Mouse (Mus musculus): ENCODE results near the gene Magi2.
"Not testable (repeated sequence)": the region's sequence is repeated elsewhere in the genome, so short reads cannot be mapped to it uniquely, and the experiment has no call there.

Magi2 gene

DNA sequence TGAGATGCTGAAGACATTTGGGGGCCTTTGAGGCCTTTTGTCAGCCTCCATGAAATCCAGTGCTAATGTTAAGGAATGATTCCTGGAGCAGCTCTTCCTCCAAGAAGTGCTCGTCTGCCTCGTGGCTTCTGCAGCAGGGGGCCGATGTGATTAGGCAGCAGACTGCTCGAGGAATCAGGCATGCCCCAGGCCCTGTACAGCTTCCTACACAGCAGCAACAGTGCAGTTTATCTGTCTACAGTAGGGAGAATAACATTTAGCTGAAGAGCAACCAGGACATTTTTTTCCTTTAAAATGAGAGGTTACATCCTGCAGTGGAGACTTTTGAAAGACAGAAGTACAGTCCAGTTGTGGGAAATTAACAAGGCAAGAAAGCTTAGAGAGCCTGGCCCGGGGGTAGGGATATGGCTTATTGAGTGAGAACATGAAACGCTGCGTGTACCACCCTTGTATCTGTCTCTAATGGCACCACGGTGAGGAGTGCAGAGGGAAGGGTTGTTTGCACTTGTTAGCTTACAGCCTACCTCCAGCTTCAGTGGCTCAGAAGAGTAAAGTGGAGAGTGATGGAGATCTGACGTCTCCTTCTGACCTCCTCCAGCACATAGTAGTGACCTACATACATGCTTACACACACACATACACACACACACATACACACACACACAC, 1205.4 kb downstream of the Magi2 start:
- DNase-seq = no peak

- DNase-seq = no peak
These were observed 1219.8 kb downstream of the Magi2 start for GRCm38 (mm10) chr5:20446471-20447174.

DNA sequence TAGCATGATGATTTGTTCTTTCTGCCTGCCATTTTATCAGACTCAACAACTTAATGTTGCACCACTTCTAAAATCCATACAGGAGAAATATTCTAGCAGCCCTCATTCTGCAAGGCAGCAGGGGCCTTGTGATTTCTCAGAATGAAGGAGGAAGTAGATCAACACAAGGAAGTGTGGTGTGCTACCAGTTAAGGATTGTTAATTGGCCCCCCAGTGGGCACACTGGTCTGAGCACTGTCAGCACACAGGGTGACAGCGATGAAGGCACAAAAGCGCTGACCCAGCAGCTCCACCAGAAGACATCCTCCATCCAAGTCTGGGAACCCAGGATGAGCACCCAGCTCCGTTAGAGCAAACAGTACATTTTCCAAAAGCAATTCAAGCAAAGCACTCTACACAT, 1229.3 kb downstream of the Magi2 start:
- DNase-seq = no peak

GRCm38 (mm10) chr5:20457742-20458510, 1231.1 kb downstream of the Magi2 start:
- DNase-seq = no peak

GRCm38 (mm10) chr5:20461709-20462108, 1234.9 kb downstream of the Magi2 start:
- DNase-seq = no peak

- no peak for DNase-seq
These were observed 1235.5 kb downstream of the Magi2 start for GRCm38 (mm10) chr5:20462376-20462775.

GRCm38 (mm10) chr5:20469721-20470120, 1242.9 kb downstream of the Magi2 start:
- DNase-seq = no peak

DNA sequence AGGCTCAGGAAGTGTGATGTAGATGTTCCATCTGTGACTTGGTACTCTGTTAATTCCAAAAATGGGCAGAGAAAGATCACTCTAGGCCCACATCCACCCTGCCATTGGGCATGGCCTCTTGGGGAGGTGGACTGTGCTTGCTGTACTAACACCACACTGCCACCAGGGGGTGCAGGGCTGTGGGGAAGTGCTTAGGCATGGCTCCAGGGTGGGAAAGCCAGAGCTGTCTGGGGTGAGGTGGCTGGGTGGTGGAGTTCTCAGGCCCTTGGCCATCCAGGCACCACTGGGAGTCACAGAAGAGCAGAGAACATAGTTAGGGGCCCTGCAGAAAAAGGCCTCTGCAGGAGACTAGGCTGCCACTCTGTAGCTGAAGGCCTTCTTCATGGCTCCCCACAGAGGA, 1243.6 kb downstream of the Magi2 start:
- DNase-seq = no peak

GRCm38 (mm10) chr5:20484505-20484904, 1257.7 kb downstream of the Magi2 start:
- DNase-seq = no peak

GRCm38 (mm10) chr5:20491911-20492310, 1265.1 kb downstream of the Magi2 start:
- DNase-seq = no peak

GRCm38 (mm10) chr5:20492679-20493078, 1265.8 kb downstream of the Magi2 start:
- DNase-seq = no peak

DNA sequence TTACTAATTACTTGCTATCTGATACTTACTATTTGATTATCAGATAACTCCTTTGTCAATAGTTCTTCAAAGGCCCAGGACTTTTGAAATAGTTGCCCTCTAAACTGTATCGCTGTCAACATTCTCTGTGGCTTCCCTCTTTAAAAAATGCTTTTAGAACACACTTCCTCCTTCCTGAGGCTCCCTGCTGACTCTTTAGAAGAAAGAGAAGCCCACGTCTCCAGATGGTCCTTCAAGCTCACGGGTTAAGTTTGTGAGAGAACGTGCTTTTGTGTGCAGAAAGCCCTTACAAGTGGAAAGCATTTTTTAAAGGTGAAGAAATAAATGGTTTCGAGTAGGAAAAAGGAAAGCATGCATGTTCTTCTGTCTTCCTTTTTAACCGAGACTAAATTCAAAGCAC, 1267.2 kb downstream of the Magi2 start:
- no peak for DNase-seq

GRCm38 (mm10) chr5:20496924-20497323, 1270.1 kb downstream of the Magi2 start:
- no peak for DNase-seq

DNA sequence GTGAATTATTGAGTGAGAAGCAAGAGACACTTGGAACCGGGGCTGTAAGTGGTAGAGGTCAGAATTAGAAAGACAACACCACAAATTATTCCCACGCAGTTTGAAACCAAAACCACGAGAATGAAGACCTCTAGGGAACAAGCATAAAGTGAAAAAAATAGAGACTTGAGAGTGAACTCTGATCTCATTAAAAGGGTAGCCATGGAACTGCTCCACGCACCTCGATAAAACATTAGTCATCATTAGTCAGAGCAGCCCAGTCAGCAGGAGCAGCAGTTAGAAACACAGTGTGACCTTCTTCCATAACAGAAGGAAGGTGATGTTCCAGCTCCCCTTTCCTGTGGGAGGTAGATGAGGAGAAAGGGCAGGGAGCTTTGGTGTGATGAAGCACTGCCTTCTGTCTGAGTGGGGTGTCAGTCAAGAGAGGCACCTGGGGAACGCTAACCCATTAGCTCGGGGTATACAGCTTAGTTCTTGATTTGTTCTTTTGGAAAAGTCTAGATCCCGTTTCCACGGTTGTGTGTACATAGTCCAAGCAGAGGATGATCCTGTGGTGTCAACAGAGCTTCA, 1272.3 kb downstream of the Magi2 start:
- no peak for DNase-seq

- DNase-seq = no peak
These were observed 1281.8 kb downstream of the Magi2 start for GRCm38 (mm10) chr5:20508609-20509008.

GRCm38 (mm10) chr5:20509606-20510005, 1282.8 kb downstream of the Magi2 start:
- no peak for DNase-seq

DNA sequence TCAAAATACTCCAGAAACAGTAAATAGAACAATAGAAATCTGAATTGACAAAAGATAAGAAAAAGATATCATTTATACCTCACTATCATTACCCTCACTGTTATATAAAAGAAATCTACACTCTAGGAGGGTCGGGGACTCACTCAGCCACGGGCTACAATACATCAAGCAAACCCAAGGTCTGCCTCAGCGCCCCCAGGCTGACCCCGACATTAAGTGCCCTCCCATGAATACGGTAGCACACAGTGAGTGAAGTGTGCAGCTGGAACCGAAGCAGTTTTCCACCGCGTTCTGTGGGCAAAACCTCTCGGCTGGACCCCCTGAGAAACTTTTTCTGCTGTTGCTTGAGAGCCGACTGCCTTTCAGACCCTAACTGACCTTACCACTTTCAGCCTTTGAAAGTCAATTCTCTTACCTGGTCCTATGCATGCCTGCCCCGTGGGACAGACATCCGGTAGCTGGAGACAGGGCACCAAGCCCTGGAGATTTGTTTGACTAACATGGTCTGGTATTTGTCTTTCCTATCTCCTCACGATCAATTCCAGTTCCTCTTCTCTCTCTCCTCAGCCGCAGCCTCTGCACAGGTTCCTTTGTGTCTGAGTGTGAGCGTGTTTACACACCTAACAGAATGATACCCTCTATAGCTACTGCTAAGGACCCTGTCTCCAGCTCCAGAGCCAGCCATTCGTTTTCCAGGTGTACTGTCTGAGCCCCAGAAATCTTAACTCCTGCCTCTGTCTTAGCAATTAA, 1285.7 kb downstream of the Magi2 start:
- DNase-seq = no peak

DNA sequence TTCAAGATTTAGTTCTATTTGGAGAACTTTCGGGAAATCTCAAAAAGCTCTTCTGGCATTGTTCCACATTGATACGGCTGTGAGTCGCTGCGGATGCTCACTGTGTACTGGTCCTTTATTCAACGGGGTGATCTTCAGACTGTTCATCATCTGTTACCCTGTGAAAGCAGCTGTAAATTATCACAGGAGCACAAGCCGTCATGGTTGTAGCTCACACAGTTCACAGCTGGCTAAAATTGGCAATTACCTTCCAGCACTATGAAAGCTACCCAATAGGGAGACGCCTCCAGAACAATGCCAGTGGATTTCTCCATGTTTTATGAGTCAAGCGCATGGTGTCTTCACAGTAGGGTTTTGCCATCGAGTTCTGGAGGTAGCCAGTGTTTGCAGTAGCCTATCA, 1294.8 kb downstream of the Magi2 start:
- DNase-seq = no peak

- DNase-seq = no peak
These were observed 1295.2 kb downstream of the Magi2 start for GRCm38 (mm10) chr5:20522047-20522446.

- no peak for DNase-seq
These were observed 1296.9 kb downstream of the Magi2 start for GRCm38 (mm10) chr5:20523776-20524175.

GRCm38 (mm10) chr5:20526588-20526987, 1299.8 kb downstream of the Magi2 start:
- not testable (repeated sequence) for DNase-seq

DNA sequence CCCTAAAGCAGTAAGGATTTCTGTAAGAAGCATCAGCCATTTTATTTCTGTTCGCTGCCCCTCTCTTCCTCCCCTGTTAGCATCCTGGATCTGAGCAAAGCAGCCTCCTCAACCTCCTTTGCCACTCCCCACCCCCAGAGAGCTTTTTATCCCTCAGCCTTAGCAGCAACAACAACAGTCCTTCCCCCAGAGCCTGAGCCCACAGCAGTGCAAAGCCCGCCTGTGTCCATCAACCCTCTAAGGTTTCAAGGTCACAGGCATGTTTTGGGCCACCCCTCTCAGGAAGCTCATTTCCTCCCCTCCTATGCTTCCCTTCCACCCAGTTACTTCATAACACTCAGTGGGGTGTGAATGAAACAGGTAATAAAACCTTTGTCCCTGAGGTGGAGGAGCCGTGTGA, 1309.7 kb downstream of the Magi2 start:
- no peak for DNase-seq

Data from right cerebral cortex, postnatal 4 days (tissue).